Comparison of ENCODE assay signal across 12 mouse cellular contexts in genomic region chr1:162209487-162210149, GRCm38 (mm10).
DNase-seq lines count a peak whose midpoint lies in the region; ATAC-seq lines count a peak whose summit lies in the region.
"Had no signal": no experiment of that assay in that cellular context is flagged by ENCODE, and none has a peak within 500 bp of the region (broad histone marks: within the 10 kb centered on the region; RNA-seq: fewer than 3 reads in every experiment).

No protein-coding gene starts in this region.

- intact Hi-C loops in heart, postnatal 10 days (cut with DNase I), result no loop called here

- ATAC-seq in heart, embryonic 15.5 days (replicated peaks; ENCODE audit: insufficient number of reproducible peaks, insufficient read depth, low FRiP score, low read depth), result no peak
- peak; percentile 61; the same call in 1 of the 2 replicates for ATAC-seq in embryonic facial prominence, embryonic 11.5 days (replicated peaks; ENCODE audit: insufficient number of reproducible peaks, low FRiP score, low TSS enrichment, low read depth)
- ATAC-seq in hindbrain, embryonic 15.5 days (ENCODE audit: low FRiP score, low read depth), result peak; percentile 55; the same call in 1 of the 2 replicates

- no peak overlapping the region for H3K4me2 ChIP-seq in heart, embryonic 15.5 days
- peak overlapping the region; percentile 2; the same call in 1 of the 2 replicates for H3K4me2 ChIP-seq in embryonic facial prominence, embryonic 11.5 days (ENCODE audit: low read depth, low read length)
- H3K4me2 ChIP-seq in hindbrain, embryonic 15.5 days, result peak overlapping the region; percentile 24; the same call in 1 of the 2 replicates

- H3K9ac ChIP-seq in heart, embryonic 15.5 days, result no peak overlapping the region
- no peak overlapping the region for H3K9ac ChIP-seq in embryonic facial prominence, embryonic 11.5 days (replicated peaks; ENCODE audit: low read length)
- H3K9ac ChIP-seq in hindbrain, embryonic 15.5 days, result no peak overlapping the region

- no peaks in the 10 kb centered on the region for H3K9me3 ChIP-seq in heart, embryonic 15.5 days (replicated peaks)
- no peaks in the 10 kb centered on the region for H3K9me3 ChIP-seq in embryonic facial prominence, embryonic 11.5 days (replicated peaks; ENCODE audit: control insufficient read depth, low read length)
- no peaks in the 10 kb centered on the region for H3K9me3 ChIP-seq in hindbrain, embryonic 15.5 days

- DNase-seq in heart, postnatal 10 days, result no peak
- no peak for DNase-seq in embryonic facial prominence, embryonic 11.5 days (ENCODE audit: low spot score)
- peak; percentile 40 for DNase-seq in neural tube, embryonic 10.5 days (ENCODE audit: extremely low spot score, low spot score)
- DNase-seq in yolk sac, embryonic 10.5 days (ENCODE audit: low spot score), result no peak
- DNase-seq in thymus, postnatal 0 days (ENCODE audit: low spot score), result no peak
- DNase-seq in spleen, postnatal 10 days (ENCODE audit: low spot score in 2 of 2), result no peak
- DNase-seq: cerebellum, adult 2 months; kidney, adult 9 months; liver had no signal

- H3K27me3 ChIP-seq in heart, embryonic 15.5 days, result no peaks in the 10 kb centered on the region
- no peaks in the 10 kb centered on the region for H3K27me3 ChIP-seq in embryonic facial prominence, embryonic 11.5 days (ENCODE audit: control insufficient read depth, insufficient read depth, low read length)
- no peaks in the 10 kb centered on the region for H3K27me3 ChIP-seq in hindbrain, embryonic 15.5 days

- H3K27ac ChIP-seq in heart, embryonic 15.5 days, result 0 out of 2 replicates have a peak overlapping the region, but pooled peaks have one; percentile 14
- peak overlapping the region; percentile 72; the same call in 1 of the 2 replicates for H3K27ac ChIP-seq in embryonic facial prominence, embryonic 11.5 days (replicated peaks; ENCODE audit: low read depth, low read length)
- H3K27ac ChIP-seq in hindbrain, embryonic 15.5 days (replicated peaks), result no peak overlapping the region

- H3K4me1 ChIP-seq in heart, embryonic 15.5 days (replicated peaks), result peaks cover 24% of the 10 kb centered on the region
- H3K4me1 ChIP-seq in embryonic facial prominence, embryonic 11.5 days (ENCODE audit: control insufficient read depth, insufficient read depth, low read length), result no peaks in the 10 kb centered on the region
- H3K4me1 ChIP-seq in hindbrain, embryonic 15.5 days (replicated peaks), result peaks cover 10% of the 10 kb centered on the region; the same call in 1 of the 2 replicates

- H3K4me3 ChIP-seq in heart, embryonic 15.5 days, result no peak overlapping the region
- H3K4me3 ChIP-seq in embryonic facial prominence, embryonic 11.5 days (ENCODE audit: low read depth, low read length), result no peak overlapping the region
- no peak overlapping the region for H3K4me3 ChIP-seq in hindbrain, embryonic 15.5 days
- H3K4me3 ChIP-seq: myocyte had no signal

- H3K36me3 ChIP-seq in heart, embryonic 15.5 days, result no peaks in the 10 kb centered on the region
- no peaks in the 10 kb centered on the region for H3K36me3 ChIP-seq in embryonic facial prominence, embryonic 11.5 days (replicated peaks; ENCODE audit: control insufficient read depth, insufficient read depth, low read depth, low read length)
- no peaks in the 10 kb centered on the region for H3K36me3 ChIP-seq in hindbrain, embryonic 15.5 days

- WGBS in heart, embryonic 15.5 days, result 41% methylated on average over 10 of the region's 10 CpGs
- 61% methylated on average over 10 of the region's 10 CpGs for WGBS in embryonic facial prominence, embryonic 11.5 days
- WGBS in hindbrain, embryonic 15.5 days, result 16% methylated on average over 10 of the region's 10 CpGs
